Mouse (Mus musculus) urinary bladder, postnatal 25 days (tissue): ENCODE results near the gene Atp2a2.

Experiments
- DNase-seq: peaks from one replicate; pipeline ENCODE4 v3.0.0; 2022; ENCODE audit warnings: low spot score

The Atp2a2 gene

GRCm38 (mm10) chr5:122409692-122410645, 92.1 kb downstream of the Atp2a2 start:
- DNase-seq: no peak

DNA sequence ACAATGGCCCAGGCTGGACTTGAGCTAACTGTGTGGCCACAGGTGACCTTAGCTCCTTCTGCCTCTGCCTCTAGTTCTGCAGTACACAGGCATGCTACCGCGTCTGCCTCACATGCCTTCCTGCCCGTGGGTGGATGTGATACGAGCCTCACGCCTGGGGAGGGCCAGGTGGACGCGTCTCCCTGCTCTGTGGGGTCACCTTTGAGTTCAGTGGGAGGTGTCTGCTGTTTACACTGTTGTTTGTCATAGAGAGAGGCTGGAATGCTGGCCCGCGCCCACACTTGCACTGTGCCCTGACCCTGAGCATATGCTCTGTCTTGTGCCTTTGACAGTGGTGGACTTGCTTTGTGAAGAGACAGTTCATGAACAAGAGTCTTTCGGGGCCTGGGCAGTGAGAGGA, 96.5 kb downstream of the Atp2a2 start:
- no peak for DNase-seq
